Mouse (Mus musculus): ENCODE measurements at regions not wholly inside any gene's neighbourhood (a gene's known extent, or its start where the extent isn't known, plus 50 kb on each side); places are given as distances from the start of the nearest gene placed in this dataset.

GRCm38 (mm10) chr3:34773678-34774425 is 123.6 kb downstream of the Sox2 start:
- peak overlapping the region; percentile 66 for H3K27ac ChIP-seq (ENCODE audit: low read length)
- H3K4me2 ChIP-seq (ENCODE audit: low read length) = peak overlapping the region; percentile 59
- H3K36me3 ChIP-seq (ENCODE audit: control insufficient read depth, insufficient read depth) = no peaks in the 10 kb centered on the region
- H3K4me1 ChIP-seq (replicated peaks; ENCODE audit: control insufficient read depth, insufficient read depth, low read length) = peaks cover 7% of the 10 kb centered on the region
- WGBS = 23% methylated on average over 23 of the region's 23 CpGs
- peak overlapping the region; percentile 25 for H3K4me3 ChIP-seq (replicated peaks; ENCODE audit: low read length)
- no peaks in the 10 kb centered on the region for H3K9me3 ChIP-seq (ENCODE audit: control insufficient read depth, low read length)
- H3K27me3 ChIP-seq (replicated peaks; ENCODE audit: control insufficient read depth, insufficient read depth, low read length) = no peaks in the 10 kb centered on the region
- peak; percentile 83 for ATAC-seq
- H3K9ac ChIP-seq (replicated peaks; ENCODE audit: low read depth, low read length) = 0 out of 2 replicates have a peak overlapping the region, but pooled peaks have one; percentile 43

GRCm38 (mm10) chr3:34781770-34782169 is 131.6 kb downstream of the Sox2 start:
- no peaks in the 10 kb centered on the region for H3K9me3 ChIP-seq (ENCODE audit: control insufficient read depth, low read length)
- WGBS = 77% methylated on average over 6 of the region's 6 CpGs
- no peak overlapping the region for H3K9ac ChIP-seq (replicated peaks; ENCODE audit: low read depth, low read length)
- no peak overlapping the region for H3K27ac ChIP-seq (ENCODE audit: low read length)
- H3K4me1 ChIP-seq (replicated peaks; ENCODE audit: control insufficient read depth, insufficient read depth, low read length) = no peaks in the 10 kb centered on the region
- H3K36me3 ChIP-seq (ENCODE audit: control insufficient read depth, insufficient read depth) = no peaks in the 10 kb centered on the region
- H3K4me2 ChIP-seq (ENCODE audit: low read length) = no peak overlapping the region
- no peaks in the 10 kb centered on the region for H3K27me3 ChIP-seq (replicated peaks; ENCODE audit: control insufficient read depth, insufficient read depth, low read length)
- no peak for ATAC-seq
- H3K4me3 ChIP-seq (replicated peaks; ENCODE audit: low read length) = no peak overlapping the region

DNA sequence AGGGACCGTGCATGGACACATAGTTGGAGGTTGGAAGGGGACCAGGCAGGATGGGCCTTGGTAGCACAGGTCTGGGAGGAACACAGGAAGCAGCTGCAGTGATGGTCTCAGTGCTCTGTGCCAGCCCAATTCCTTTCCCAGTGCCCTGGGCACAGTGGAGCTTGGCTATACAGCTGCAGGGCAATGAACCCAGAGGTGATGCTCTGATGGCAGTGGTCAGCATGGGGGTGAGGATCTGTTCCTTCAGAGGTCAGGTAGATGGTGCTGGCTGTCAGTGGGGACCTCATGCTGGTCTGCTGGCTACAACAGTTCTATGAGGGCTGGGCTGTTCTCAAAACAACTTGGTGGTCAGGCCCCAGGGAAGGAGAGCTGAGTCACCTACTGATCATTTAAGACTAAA is 133.2 kb downstream of the Sox2 start:
- no peak for ATAC-seq

DNA sequence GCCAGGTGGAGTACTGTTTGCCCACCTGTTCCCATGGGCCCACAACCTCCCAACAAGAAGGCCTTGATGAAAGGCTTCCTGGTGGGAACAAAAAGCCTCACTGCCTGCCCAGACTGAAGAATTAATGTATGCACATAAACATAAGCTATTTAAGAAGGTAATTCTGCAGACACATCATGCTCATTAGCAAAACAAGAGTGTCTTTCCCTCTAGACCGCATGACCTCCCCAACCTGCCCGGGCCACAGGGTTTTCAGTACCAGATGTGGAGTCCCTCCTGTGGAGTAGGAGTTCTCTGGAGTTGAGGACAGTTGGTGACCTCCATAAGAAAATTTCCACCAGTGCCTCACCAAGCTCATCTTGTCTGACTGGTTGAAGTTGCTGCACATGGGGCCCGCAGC is 137.0 kb downstream of the Sox2 start:
- WGBS = 84% methylated on average over 3 of the region's 3 CpGs
- H3K9ac ChIP-seq (replicated peaks; ENCODE audit: low read depth, low read length) = no peak overlapping the region
- H3K9me3 ChIP-seq (ENCODE audit: control insufficient read depth, low read length) = no peaks in the 10 kb centered on the region
- H3K4me3 ChIP-seq (replicated peaks; ENCODE audit: low read length) = no peak overlapping the region
- H3K4me2 ChIP-seq (ENCODE audit: low read length) = no peak overlapping the region
- no peaks in the 10 kb centered on the region for H3K4me1 ChIP-seq (replicated peaks; ENCODE audit: control insufficient read depth, insufficient read depth, low read length)
- H3K36me3 ChIP-seq (ENCODE audit: control insufficient read depth, insufficient read depth) = no peaks in the 10 kb centered on the region
- no peak for ATAC-seq
- no peaks in the 10 kb centered on the region for H3K27me3 ChIP-seq (replicated peaks; ENCODE audit: control insufficient read depth, insufficient read depth, low read length)
- H3K27ac ChIP-seq (ENCODE audit: low read length) = no peak overlapping the region

More for the DNA sequence above, 133.2 kb downstream of the Sox2 start:
- no peak overlapping the region for H3K4me3 ChIP-seq (replicated peaks; ENCODE audit: low read length)
- no peaks in the 10 kb centered on the region for H3K36me3 ChIP-seq (ENCODE audit: control insufficient read depth, insufficient read depth)
- H3K4me1 ChIP-seq (replicated peaks; ENCODE audit: control insufficient read depth, insufficient read depth, low read length) = no peaks in the 10 kb centered on the region
- WGBS = 96% methylated on average over 1 of the region's 1 CpGs
- H3K4me2 ChIP-seq (ENCODE audit: low read length) = no peak overlapping the region
- H3K9ac ChIP-seq (replicated peaks; ENCODE audit: low read depth, low read length) = no peak overlapping the region
- H3K27ac ChIP-seq (ENCODE audit: low read length) = no peak overlapping the region
- no peaks in the 10 kb centered on the region for H3K9me3 ChIP-seq (ENCODE audit: control insufficient read depth, low read length)
- H3K27me3 ChIP-seq (replicated peaks; ENCODE audit: control insufficient read depth, insufficient read depth, low read length) = no peaks in the 10 kb centered on the region

DNA sequence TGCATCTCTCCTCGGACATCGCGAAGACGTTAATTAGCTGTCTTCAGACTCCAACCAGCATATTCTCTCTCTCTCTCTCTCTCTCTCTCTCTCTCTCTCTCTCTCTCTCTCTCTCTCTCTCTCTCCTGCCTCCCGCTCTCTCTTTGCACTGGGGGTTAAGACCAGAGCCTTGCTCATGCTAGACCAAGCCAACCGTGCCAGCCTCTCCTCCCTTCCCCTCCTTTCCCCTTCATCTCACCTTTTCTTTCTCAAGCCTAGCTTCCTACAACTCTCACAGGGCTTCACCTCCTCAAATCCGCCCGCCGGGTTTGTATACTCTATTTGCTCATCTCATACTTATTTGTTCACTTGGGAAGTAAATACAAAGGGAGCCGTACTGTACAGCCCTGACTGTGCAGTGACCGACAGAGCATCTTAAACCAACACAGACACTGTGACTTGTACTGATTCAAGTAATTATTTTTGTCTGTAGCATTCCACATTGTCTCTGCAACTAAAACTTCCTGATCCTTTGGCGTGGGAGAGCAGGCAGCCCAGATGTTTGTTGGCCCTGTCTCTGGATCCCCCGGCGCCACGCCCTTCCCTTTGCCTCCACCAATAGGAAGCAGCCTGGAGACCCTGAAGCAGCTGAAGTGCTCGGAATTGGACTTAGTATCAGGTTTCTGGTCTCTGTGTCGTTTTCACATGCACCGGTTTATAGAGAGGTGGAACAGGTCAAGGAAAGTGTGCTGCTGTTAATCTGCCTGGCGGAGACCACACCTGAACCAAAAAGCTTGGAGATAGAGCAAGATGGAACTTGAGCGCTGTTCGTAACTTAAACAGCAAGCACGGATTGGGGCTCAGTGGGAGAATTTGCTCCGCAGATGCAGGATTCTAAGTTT is 145.1 kb downstream of the Sox2 start:
- no peaks in the 10 kb centered on the region for H3K27me3 ChIP-seq (replicated peaks; ENCODE audit: control insufficient read depth, insufficient read depth, low read length)
- H3K9me3 ChIP-seq (ENCODE audit: control insufficient read depth, low read length) = no peaks in the 10 kb centered on the region
- peak; percentile 87 for ATAC-seq
- H3K9ac ChIP-seq (replicated peaks; ENCODE audit: low read depth, low read length) = peak overlapping the region; percentile 35; the same call in 1 of the 2 replicates
- peak overlapping the region; percentile 39 for H3K4me3 ChIP-seq (replicated peaks; ENCODE audit: low read length)
- no peak overlapping the region for H3K27ac ChIP-seq (ENCODE audit: low read length)
- H3K36me3 ChIP-seq (ENCODE audit: control insufficient read depth, insufficient read depth) = no peaks in the 10 kb centered on the region
- WGBS = 15% methylated on average over 23 of the region's 23 CpGs
- H3K4me1 ChIP-seq (replicated peaks; ENCODE audit: control insufficient read depth, insufficient read depth, low read length) = peaks cover 9% of the 10 kb centered on the region
- peak overlapping the region; percentile 62 for H3K4me2 ChIP-seq (ENCODE audit: low read length)

DNA sequence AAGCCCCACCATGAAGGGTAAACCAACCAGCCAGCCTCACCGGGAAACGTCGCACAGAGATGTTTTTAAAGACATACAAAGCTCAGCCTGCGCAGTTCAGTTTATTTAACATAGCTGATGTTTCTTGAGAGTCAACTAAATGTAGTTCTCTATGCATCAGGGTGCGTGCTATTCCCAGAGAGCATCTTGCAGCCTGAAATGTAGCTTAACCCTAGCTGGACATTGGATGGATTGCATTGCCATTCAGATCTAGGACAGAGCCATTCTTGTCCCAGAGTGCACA is 145.7 kb downstream of the Sox2 start:
- Histone ChIP-seq H3K4me2 (ENCODE audit: low read length) (peak overlapping the region; percentile 62), H3K9me3 (ENCODE audit: control insufficient read depth, low read length) (no peaks in the 10 kb centered on the region), H3K9ac (replicated peaks; ENCODE audit: low read depth, low read length) (peak overlapping the region; percentile 35; the same call in 1 of the 2 replicates), H3K27me3 (replicated peaks; ENCODE audit: control insufficient read depth, insufficient read depth, low read length) (no peaks in the 10 kb centered on the region), H3K27ac (ENCODE audit: low read length) (no peak overlapping the region), H3K4me3 (replicated peaks; ENCODE audit: low read length) (peak overlapping the region; percentile 39), H3K4me1 (replicated peaks; ENCODE audit: control insufficient read depth, insufficient read depth, low read length) (peaks cover 9% of the 10 kb centered on the region), H3K36me3 (ENCODE audit: control insufficient read depth, insufficient read depth) (no peaks in the 10 kb centered on the region)
- no peak for ATAC-seq
- WGBS = 10% methylated on average over 5 of the region's 5 CpGs

- H3K4me1 ChIP-seq (replicated peaks; ENCODE audit: control insufficient read depth, insufficient read depth, low read length) = 0 out of 2 replicates have a peak, but pooled peaks cover 4% of the 10 kb centered on the region
- no peak for ATAC-seq
Observed at GRCm38 (mm10) chr3:34808833-34809232, 158.6 kb downstream of the Sox2 start.

GRCm38 (mm10) chr3:34811753-34812152 is 161.5 kb downstream of the Sox2 start:
- Histone ChIP-seq H3K4me3 (replicated peaks; ENCODE audit: low read length) (no peak overlapping the region), H3K9ac (replicated peaks; ENCODE audit: low read depth, low read length) (no peak overlapping the region), H3K4me2 (ENCODE audit: low read length) (no peak overlapping the region), H3K27me3 (replicated peaks; ENCODE audit: control insufficient read depth, insufficient read depth, low read length) (no peaks in the 10 kb centered on the region), H3K9me3 (ENCODE audit: control insufficient read depth, low read length) (no peaks in the 10 kb centered on the region), H3K4me1 (replicated peaks; ENCODE audit: control insufficient read depth, insufficient read depth, low read length) (0 out of 2 replicates have a peak, but pooled peaks cover 4% of the 10 kb centered on the region), H3K36me3 (ENCODE audit: control insufficient read depth, insufficient read depth) (no peaks in the 10 kb centered on the region), H3K27ac (ENCODE audit: low read length) (no peak overlapping the region)
- ATAC-seq = no peak
- 70% methylated on average over 4 of the region's 4 CpGs for WGBS

More at GRCm38 (mm10) chr3:34808833-34809232, 158.6 kb downstream of the Sox2 start:
- no peak overlapping the region for H3K9ac ChIP-seq (replicated peaks; ENCODE audit: low read depth, low read length)
- H3K4me2 ChIP-seq (ENCODE audit: low read length) = no peak overlapping the region
- no peaks in the 10 kb centered on the region for H3K27me3 ChIP-seq (replicated peaks; ENCODE audit: control insufficient read depth, insufficient read depth, low read length)
- no peak overlapping the region for H3K27ac ChIP-seq (ENCODE audit: low read length)
- no peaks in the 10 kb centered on the region for H3K36me3 ChIP-seq (ENCODE audit: control insufficient read depth, insufficient read depth)
- no peaks in the 10 kb centered on the region for H3K9me3 ChIP-seq (ENCODE audit: control insufficient read depth, low read length)
- no peak overlapping the region for H3K4me3 ChIP-seq (replicated peaks; ENCODE audit: low read length)
- WGBS = 26% methylated on average over 6 of the region's 6 CpGs

DNA sequence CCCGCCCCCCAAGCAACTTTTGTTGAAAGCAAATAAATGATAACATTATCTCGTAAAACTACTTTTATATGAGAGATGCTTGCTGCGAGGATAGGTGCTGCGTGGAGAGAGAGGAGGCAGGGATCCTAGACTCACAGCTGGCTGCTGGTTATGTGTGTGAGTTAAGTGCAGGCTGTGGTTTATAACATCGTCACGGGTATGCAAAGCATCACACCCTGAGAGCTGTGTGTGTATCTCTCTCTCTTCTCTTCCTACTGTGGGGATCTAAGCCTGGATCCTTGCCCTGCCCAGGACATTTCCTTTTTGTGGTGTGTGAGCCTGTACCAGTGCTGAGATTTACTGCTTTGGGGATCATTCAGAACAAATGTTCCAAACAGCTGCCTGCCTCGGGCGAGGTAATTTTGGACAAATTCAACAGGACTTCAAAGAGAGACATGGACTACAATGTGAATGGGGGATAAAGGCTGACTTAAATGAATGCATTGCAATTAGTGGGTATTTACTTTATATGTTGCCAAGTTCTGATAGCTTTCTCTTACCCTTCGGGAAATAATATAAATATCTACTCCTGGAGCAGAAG is 162.9 kb downstream of the Sox2 start:
- H3K27ac ChIP-seq (ENCODE audit: low read length) = no peak overlapping the region
- 28% methylated on average over 9 of the region's 9 CpGs for WGBS
- H3K27me3 ChIP-seq (replicated peaks; ENCODE audit: control insufficient read depth, insufficient read depth, low read length) = no peaks in the 10 kb centered on the region
- no peak overlapping the region for H3K9ac ChIP-seq (replicated peaks; ENCODE audit: low read depth, low read length)
- no peaks in the 10 kb centered on the region for H3K36me3 ChIP-seq (ENCODE audit: control insufficient read depth, insufficient read depth)
- ATAC-seq = peak; percentile 45; the same call in 1 of the 2 replicates
- 0 out of 2 replicates have a peak, but pooled peaks cover 4% of the 10 kb centered on the region for H3K4me1 ChIP-seq (replicated peaks; ENCODE audit: control insufficient read depth, insufficient read depth, low read length)
- no peaks in the 10 kb centered on the region for H3K9me3 ChIP-seq (ENCODE audit: control insufficient read depth, low read length)
- no peak overlapping the region for H3K4me3 ChIP-seq (replicated peaks; ENCODE audit: low read length)
- no peak overlapping the region for H3K4me2 ChIP-seq (ENCODE audit: low read length)
